Mouse (Mus musculus): ENCODE measurements around the gene Kcnmb1.

The Kcnmb1 gene

GRCm38 (mm10) chr11:34010133-34010858 lies 47.5 kb downstream of the Kcnmb1 start:
- CTCF ChIA-PET, result interaction anchor here in 2 of 4 experiments (1.3 to 1.5 kb wide), 3 partner anchors 10 to 76 kb away, joined by 3 to 4 read pairs (median 4); partner anchors contain the start of gene Kcnip1 (in 1 of the 2)
- POLR2A ChIA-PET, result interaction anchor here in 3 of 4 experiments (0.5 to 0.7 kb wide), 4 partner anchors 9 to 1074 kb away, joined by 3 read pairs; no protein-coding TSS in a partner anchor

GRCm38 (mm10) chr11:34010859-34011172 lies 48.0 kb downstream of the Kcnmb1 start:
- POLR2A ChIA-PET, result no interaction called here
- CTCF ChIA-PET, result interaction anchor here in 2 of 4 experiments (1.4 to 1.5 kb wide), 2 partner anchors 10 to 77 kb away, joined by 4 read pairs; no protein-coding TSS in a partner anchor

DNA sequence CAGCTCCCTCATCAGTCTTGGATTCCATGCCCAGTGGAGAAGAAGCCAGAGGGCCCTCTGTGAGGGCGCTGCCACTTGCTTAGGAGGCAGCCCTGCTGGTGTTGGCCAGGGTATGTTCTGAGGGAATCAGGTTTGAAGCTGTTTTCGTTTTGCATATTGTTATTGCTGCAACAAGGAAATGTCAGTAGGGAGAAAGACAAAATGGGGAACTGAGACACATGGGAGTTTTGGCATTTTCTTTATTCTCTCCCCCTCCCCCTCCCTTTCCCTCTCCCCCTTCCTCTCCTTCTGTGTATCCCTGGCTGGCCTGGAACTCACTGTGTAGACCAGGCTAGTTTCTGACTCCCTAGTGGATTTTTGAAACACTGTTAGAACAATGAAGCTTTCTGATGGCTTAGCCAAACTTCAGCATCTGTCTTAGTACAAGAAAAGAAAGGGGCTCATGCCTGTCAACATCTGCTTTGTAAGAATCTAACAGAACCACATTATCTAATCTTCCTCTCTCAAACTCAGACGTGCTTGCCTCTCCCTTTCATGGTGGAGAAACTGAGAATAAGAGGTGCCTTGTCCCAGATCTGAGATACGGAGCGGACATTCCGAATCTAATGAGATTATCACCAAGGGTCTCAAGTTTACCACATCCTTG lies 49.3 kb downstream of the Kcnmb1 start:
- ChIA-PET POLR2A (no interaction called here), CTCF (interaction anchor here in 1 of 4 experiments (1.4 kb wide), 1 partner anchor 78 kb away, joined by 4 read pairs; no protein-coding TSS in a partner anchor)
